Mouse (Mus musculus) hindbrain, embryonic 13.5 days (tissue): Measurements from ENCODE around the gene Uhrf1bp1l. TPM values are rescaled to one million over a fixed set of nuclear protein-coding genes. Genes with fewer than 3 reads are reported as not detected.
"Not testable (repeated sequence)": the region's sequence is repeated elsewhere in the genome, so short reads cannot be mapped to it uniquely, and the experiment has no call there.

Source experiments
- ATAC-seq: fragments of 200-750 bp; cut with Nextera tagmentation; 2 replicates; pipeline ENCODE4 v1.8.0; 2017; ENCODE audit warnings: moderate TSS enrichment; ENCODE audit not compliant: low FRiP score
- H3K27ac ChIP-seq: fragments of 300-500 bp; sonication (generic); 2 replicates; pipeline ENCODE4 v1.5.1; 2015; ENCODE audit warnings: inconsistent platforms, mild to moderate bottlenecking, moderate library complexity
- H3K27me3 ChIP-seq: fragments of 300-500 bp; sonication (generic); 2 replicates; pipeline ENCODE4 v1.6.1; 2015; ENCODE audit warnings: mild to moderate bottlenecking, inconsistent platforms
- H3K36me3 ChIP-seq: fragments of 300-500 bp; sonication (generic); 2 replicates; pipeline ENCODE4 v1.6.1; 2015; ENCODE audit warnings: mild to moderate bottlenecking, inconsistent platforms
- H3K4me1 ChIP-seq: fragments of 300-500 bp; sonication (generic); replicated peaks from 2 replicates; pipeline ENCODE4 v1.6.1; 2015; ENCODE audit warnings: inconsistent platforms
- H3K4me2 ChIP-seq: fragments of 300-500 bp; sonication (generic); 2 replicates; pipeline ENCODE4 v1.6.1; 2015; ENCODE audit warnings: inconsistent platforms, mild to moderate bottlenecking, moderate library complexity
- H3K4me3 ChIP-seq: fragments of 300-500 bp; sonication (generic); 2 replicates; pipeline ENCODE4 v1.5.1; 2015; ENCODE audit warnings: mild to moderate bottlenecking, inconsistent platforms
- H3K9ac ChIP-seq: fragments of 300-500 bp; sonication (generic); 2 replicates; pipeline ENCODE4 v1.6.1; 2015; ENCODE audit warnings: mild to moderate bottlenecking, inconsistent platforms
- H3K9me3 ChIP-seq: fragments of 300-500 bp; sonication (generic); 2 replicates; pipeline ENCODE4 v1.6.1; 2016; ENCODE audit warnings: inconsistent platforms
- WGBS: fragments of 180-500 bp; shearing (Covaris S2); methylation state at CpG from one replicate; pipeline ENCODE4 v1.1.7; 2015; 5-methylcytosine and 5-hydroxymethylcytosine counted together
- polyA plus RNA-seq: library from polyadenylated mRNA; unstranded; fragments of >200 nt; fragmentation: Nextera tagmentation; extraction: Ambion mirVana; gene quantifications from 2 replicates; pipeline ENCODE4 v1.2.1, GENCODE M21; 2015

Gene Uhrf1bp1l
- polyA plus RNA-seq = 31.1 and 34.9 TPM in 2 replicates

DNA sequence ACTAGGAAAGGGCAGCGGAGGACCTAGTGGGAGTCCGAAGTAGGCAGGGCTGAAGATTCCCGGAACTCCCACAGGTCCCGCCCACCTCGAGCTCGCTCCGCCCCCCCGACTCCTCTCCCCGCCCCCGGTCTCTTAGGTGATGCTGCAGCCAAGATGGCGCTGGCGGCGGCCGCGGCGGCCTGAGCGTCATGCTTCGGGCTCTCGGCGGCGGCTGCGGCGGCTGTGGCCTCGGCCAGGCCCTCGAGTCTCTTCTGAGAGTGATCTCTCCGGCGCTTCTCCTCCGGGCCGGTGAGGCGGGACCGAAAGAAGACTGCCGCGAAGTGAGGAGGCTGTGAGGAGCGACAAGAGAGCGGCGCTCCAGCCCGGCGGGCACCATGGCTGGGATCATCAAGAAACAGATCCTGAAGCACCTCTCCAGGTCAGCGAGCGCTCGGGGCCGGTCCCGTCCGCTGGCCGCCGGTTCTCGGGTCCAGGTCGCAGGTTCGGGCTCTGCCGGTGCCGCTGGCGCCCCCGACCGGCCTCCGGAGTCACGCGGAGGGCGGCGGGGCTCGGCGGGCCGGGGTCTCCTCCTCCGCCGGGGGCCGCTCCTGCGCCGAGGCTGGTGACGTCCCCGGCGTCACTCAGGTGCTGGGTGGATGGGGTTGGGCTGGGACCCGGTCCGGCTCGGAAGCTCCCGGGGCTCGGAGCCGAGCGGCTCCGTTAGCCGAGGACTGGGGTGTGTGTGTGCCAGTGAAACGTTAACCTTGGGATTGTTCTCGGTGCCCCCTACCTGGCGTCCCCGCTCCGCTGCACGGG, at the start of gene Uhrf1bp1l:
Gene Uhrf1bp1l (plus strand): TSS at position 121 of the 795 bp plus-strand sequence.
- Histone ChIP-seq H3K9ac (peak within 1 kb of the TSS; percentile 92), H3K4me3 (peak within 1 kb of the TSS; percentile 90), H3K27ac (peak within 1 kb of the TSS; percentile 97), H3K4me1 (peaks cover 13% of the 10 kb centered on the region), H3K4me2 (peak within 1 kb of the TSS; percentile 72), H3K9me3 (0 out of 2 replicates have a peak, but pooled peaks cover 5% of the 10 kb centered on the region), H3K36me3 (no peaks in the 10 kb centered on the region), H3K27me3 (no peaks in the 10 kb centered on the region)
- under 1% methylated on average over 78 of the region's 85 CpGs for WGBS
- ATAC-seq = peak; percentile 96

GRCm38 (mm10) chr10:89695194-89695911, 49.4 kb upstream of the Uhrf1bp1l start:
- Histone ChIP-seq H3K27ac (no peak overlapping the region), H3K27me3 (no peaks in the 10 kb centered on the region), H3K9me3 (no peaks in the 10 kb centered on the region), H3K4me2 (no peak overlapping the region), H3K9ac (no peak overlapping the region), H3K4me1 (no peaks in the 10 kb centered on the region), H3K36me3 (no peaks in the 10 kb centered on the region), H3K4me3 (no peak overlapping the region)
- ATAC-seq = no peak
- WGBS = 87% methylated on average over 20 of the region's 20 CpGs

GRCm38 (mm10) chr10:89696270-89696669, 48.5 kb upstream of the Uhrf1bp1l start:
- H3K9me3 ChIP-seq, H3K4me1 ChIP-seq, H3K9ac ChIP-seq, ATAC-seq, H3K4me3 ChIP-seq, H3K4me2 ChIP-seq, H3K27me3 ChIP-seq, H3K36me3 ChIP-seq, H3K27ac ChIP-seq: not testable (repeated sequence)
- WGBS = 71% methylated on average over 2 of the region's 2 CpGs

DNA sequence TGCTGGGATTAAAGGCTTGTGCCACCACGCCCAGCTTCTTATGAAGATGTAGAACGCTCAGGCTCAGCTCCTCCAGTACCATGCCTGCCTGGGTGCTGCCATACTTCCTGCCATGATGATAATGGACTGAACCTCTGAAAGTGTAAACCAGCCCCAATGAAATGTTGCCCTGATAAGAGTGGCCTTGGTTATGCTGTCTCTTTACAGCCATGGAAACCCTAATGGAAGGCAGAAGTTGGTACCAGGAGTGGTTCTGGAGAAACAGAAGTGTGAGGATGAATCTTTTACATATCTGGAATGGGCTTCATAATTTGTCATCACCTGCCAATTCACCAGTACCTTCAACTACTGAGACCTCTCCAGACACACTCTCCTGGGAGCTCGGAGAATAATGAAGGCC, 46.8 kb upstream of the Uhrf1bp1l start:
- Histone ChIP-seq H3K4me1 (no peaks in the 10 kb centered on the region), H3K4me3 (no peak overlapping the region), H3K9me3 (no peaks in the 10 kb centered on the region), H3K4me2 (no peak overlapping the region), H3K9ac (no peak overlapping the region), H3K36me3 (no peaks in the 10 kb centered on the region), H3K27me3 (no peaks in the 10 kb centered on the region), H3K27ac (no peak overlapping the region)
- 95% methylated on average over 3 of the region's 3 CpGs for WGBS
- ATAC-seq = no peak

GRCm38 (mm10) chr10:89703042-89703441, 41.7 kb upstream of the Uhrf1bp1l start:
- no peak overlapping the region for H3K9ac ChIP-seq
- H3K4me1 ChIP-seq = no peaks in the 10 kb centered on the region
- no peak for ATAC-seq
- no peak overlapping the region for H3K27ac ChIP-seq
- 51% methylated on average over 5 of the region's 5 CpGs for WGBS
- no peaks in the 10 kb centered on the region for H3K27me3 ChIP-seq
- no peaks in the 10 kb centered on the region for H3K36me3 ChIP-seq
- no peaks in the 10 kb centered on the region for H3K9me3 ChIP-seq
- H3K4me2 ChIP-seq = no peak overlapping the region
- no peak overlapping the region for H3K4me3 ChIP-seq

DNA sequence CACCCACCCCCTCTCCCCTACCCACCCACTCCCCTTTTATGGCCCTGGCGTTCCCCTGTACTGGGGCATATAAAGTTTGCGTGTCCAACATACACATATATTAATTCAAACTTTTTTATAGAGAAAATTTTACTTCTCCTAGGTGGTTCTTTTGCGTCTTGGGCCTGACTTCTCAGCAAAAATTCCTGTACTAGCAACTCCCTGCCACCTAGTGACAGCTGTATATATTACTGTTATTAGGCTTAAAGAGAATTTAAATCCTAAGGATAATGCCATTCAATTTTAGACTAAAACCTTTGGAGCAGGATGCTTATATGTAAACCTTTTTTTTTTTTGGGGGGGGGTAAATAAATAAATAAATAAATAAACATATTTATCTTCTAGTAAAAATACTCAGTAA, 37.4 kb upstream of the Uhrf1bp1l start:
- 92% methylated on average over 3 of the region's 3 CpGs for WGBS
- no peak overlapping the region for H3K4me3 ChIP-seq
- no peaks in the 10 kb centered on the region for H3K27me3 ChIP-seq
- no peak for ATAC-seq
- H3K36me3 ChIP-seq = peaks cover 12% of the 10 kb centered on the region
- H3K9me3 ChIP-seq = no peaks in the 10 kb centered on the region
- no peak overlapping the region for H3K4me2 ChIP-seq
- 0 out of 2 replicates have a peak, but pooled peaks cover 3% of the 10 kb centered on the region for H3K4me1 ChIP-seq
- no peak overlapping the region for H3K27ac ChIP-seq
- H3K9ac ChIP-seq = no peak overlapping the region

- H3K4me3 ChIP-seq = no peak overlapping the region
- 0 out of 2 replicates have a peak, but pooled peaks have one; percentile 28 for ATAC-seq
- H3K27ac ChIP-seq = no peak overlapping the region
- no peaks in the 10 kb centered on the region for H3K27me3 ChIP-seq
- H3K4me1 ChIP-seq = 0 out of 2 replicates have a peak, but pooled peaks cover 3% of the 10 kb centered on the region
- 33% methylated on average over 10 of the region's 10 CpGs for WGBS
- no peak overlapping the region for H3K9ac ChIP-seq
- H3K9me3 ChIP-seq = no peaks in the 10 kb centered on the region
- H3K4me2 ChIP-seq = 0 out of 2 replicates have a peak overlapping the region, but pooled peaks have one; percentile 19
- H3K36me3 ChIP-seq = peaks cover 24% of the 10 kb centered on the region
Observed at GRCm38 (mm10) chr10:89708720-89709119, 36.1 kb upstream of the Uhrf1bp1l start.

- Histone ChIP-seq H3K4me3 (no peak overlapping the region), H3K9ac (no peak overlapping the region), H3K27me3 (no peaks in the 10 kb centered on the region), H3K36me3 (peaks cover 59% of the 10 kb centered on the region), H3K27ac (no peak overlapping the region), H3K9me3 (no peaks in the 10 kb centered on the region), H3K4me2 (no peak overlapping the region), H3K4me1 (no peaks in the 10 kb centered on the region)
- WGBS = 95% methylated on average over 10 of the region's 10 CpGs
- ATAC-seq = no peak
Observed at GRCm38 (mm10) chr10:89714910-89715309, 29.9 kb upstream of the Uhrf1bp1l start.

GRCm38 (mm10) chr10:89720252-89720651, 24.5 kb upstream of the Uhrf1bp1l start:
- Histone ChIP-seq H3K27me3 (no peaks in the 10 kb centered on the region), H3K9ac (no peak overlapping the region), H3K36me3 (peaks cover 53% of the 10 kb centered on the region), H3K27ac (no peak overlapping the region), H3K9me3 (no peaks in the 10 kb centered on the region), H3K4me1 (no peaks in the 10 kb centered on the region), H3K4me2 (no peak overlapping the region), H3K4me3 (no peak overlapping the region)
- ATAC-seq = no peak

- Histone ChIP-seq H3K27me3 (no peaks in the 10 kb centered on the region), H3K4me1 (no peaks in the 10 kb centered on the region), H3K9me3 (no peaks in the 10 kb centered on the region), H3K36me3 (peaks cover 53% of the 10 kb centered on the region), H3K9ac (no peak overlapping the region), H3K4me2 (no peak overlapping the region), H3K27ac (no peak overlapping the region), H3K4me3 (no peak overlapping the region)
- ATAC-seq = no peak
- WGBS = 89% methylated on average over 3 of the region's 3 CpGs
Observed at GRCm38 (mm10) chr10:89720796-89721195, 24.0 kb upstream of the Uhrf1bp1l start.

DNA sequence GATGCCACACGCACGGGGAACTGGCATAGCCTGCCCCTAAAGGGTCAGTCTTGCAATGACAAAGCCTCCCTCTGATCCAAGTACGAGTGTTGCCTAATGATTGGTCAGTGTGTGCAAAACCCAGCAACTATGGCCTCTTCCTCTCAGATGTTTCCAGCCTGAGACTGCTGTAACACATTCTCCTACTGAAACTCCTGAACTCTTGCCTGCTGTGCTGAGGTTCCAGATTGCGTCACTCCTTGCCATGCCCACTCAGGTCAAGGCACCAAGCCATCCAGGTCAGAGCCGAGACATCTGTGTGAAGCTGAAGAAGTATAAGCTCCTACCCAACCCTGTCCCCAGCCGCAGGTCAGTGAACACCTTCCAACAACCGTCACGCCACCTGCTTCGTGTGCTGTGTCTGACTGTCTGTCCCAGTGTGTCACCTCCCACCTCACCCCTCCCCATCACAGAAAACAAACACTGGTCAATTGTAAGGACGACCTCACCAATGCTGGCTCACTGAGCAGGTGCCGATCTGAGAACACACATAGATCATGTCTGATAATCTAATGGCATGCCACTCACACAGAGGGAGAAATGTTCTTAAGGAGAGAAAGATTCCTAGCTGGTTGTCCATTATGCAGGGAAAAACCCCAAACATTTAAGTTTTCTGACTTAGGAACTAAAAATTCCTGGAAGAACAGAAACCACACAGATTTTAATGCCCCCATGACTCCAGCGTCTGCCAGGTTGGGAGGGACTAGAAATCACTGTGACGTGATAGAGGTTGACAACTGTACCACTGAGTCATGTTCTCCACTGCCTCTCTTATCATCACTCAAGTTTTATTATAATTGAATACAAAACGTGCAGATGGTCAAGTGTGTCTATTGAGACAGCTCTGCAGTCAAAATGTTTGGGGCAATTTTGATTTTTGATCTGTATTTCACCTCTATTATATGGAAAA, 22.3 kb upstream of the Uhrf1bp1l start:
- H3K4me2 ChIP-seq = no peak overlapping the region
- WGBS = 92% methylated on average over 14 of the region's 14 CpGs
- no peak overlapping the region for H3K4me3 ChIP-seq
- H3K4me1 ChIP-seq = no peaks in the 10 kb centered on the region
- H3K27me3 ChIP-seq = no peaks in the 10 kb centered on the region
- H3K9ac ChIP-seq = no peak overlapping the region
- peaks cover 56% of the 10 kb centered on the region for H3K36me3 ChIP-seq
- ATAC-seq = no peak
- no peaks in the 10 kb centered on the region for H3K9me3 ChIP-seq
- H3K27ac ChIP-seq = no peak overlapping the region

DNA sequence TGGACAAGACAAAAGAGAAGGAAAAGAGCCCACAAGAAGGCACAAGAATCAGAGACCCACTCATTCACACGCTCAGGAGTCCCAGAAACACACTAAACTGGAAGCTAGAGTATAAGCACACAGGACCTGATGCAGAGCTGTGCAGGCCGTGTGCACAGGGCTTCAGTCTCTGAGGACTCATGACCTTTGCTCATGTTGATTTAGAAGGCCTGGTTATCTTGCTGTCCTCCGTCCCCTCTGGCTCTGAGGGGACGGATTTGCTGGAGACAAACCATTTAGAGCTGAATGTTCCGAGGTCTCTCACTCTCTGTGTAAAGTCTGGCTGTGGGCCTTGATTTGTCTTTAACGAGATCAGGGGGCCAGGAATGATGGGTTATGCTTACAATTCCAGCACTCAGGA, 14.4 kb upstream of the Uhrf1bp1l start:
- Histone ChIP-seq H3K9me3 (no peaks in the 10 kb centered on the region), H3K4me3 (no peak overlapping the region), H3K27ac (no peak overlapping the region), H3K4me1 (peaks cover 24% of the 10 kb centered on the region), H3K9ac (0 out of 2 replicates have a peak overlapping the region, but pooled peaks have one; percentile 35), H3K36me3 (peaks cover 15% of the 10 kb centered on the region), H3K4me2 (no peak overlapping the region), H3K27me3 (no peaks in the 10 kb centered on the region)
- 87% methylated on average over 6 of the region's 6 CpGs for WGBS
- no peak for ATAC-seq
